Mouse (Mus musculus): ENCODE measurements at regions not wholly inside any gene's neighbourhood (a gene's known extent, or its start where the extent isn't known, plus 50 kb on each side); places are given as distances from the start of the nearest gene placed in this dataset.

- H3K4me2 ChIP-seq (ENCODE audit: low read depth), result no peak overlapping the region
- H3K27me3 ChIP-seq (ENCODE audit: control insufficient read depth, insufficient read depth, insufficient read length), result no peaks in the 10 kb centered on the region
- no peaks in the 10 kb centered on the region for H3K36me3 ChIP-seq (ENCODE audit: control insufficient read depth, insufficient read depth)
- no peak overlapping the region for H3ac ChIP-seq (ENCODE audit: control insufficient read depth, insufficient read length)
- H3K4me3 ChIP-seq, result no peak overlapping the region
- no peaks in the 10 kb centered on the region for H3K79me2 ChIP-seq (ENCODE audit: control insufficient read depth, insufficient read depth)
- TF ChIP-seq CEBPB (IDR thresholded peaks at IDR 0.05; ENCODE audit: insufficient read depth, poor library complexity, severe bottlenecking) (no peak), TCF12 (IDR thresholded peaks at IDR 0.05; ENCODE audit: insufficient read depth, poor library complexity, severe bottlenecking) (no peak), MAX (IDR thresholded peaks at IDR 0.05; ENCODE audit: low read depth) (no peak), E2F4 (IDR thresholded peaks at IDR 0.05; ENCODE audit: insufficient read depth) (no peak), USF1 (IDR thresholded peaks at IDR 0.05; ENCODE audit: low read depth) (no peak), SRF (IDR thresholded peaks at IDR 0.05; ENCODE audit: control insufficient read depth, insufficient read length, low read depth) (no peak), REST (IDR thresholded peaks at IDR 0.05; ENCODE audit: insufficient read depth, insufficient read length) (no peak), POLR2A (IDR thresholded peaks at IDR 0.05; ENCODE audit: insufficient read length, low read depth) (no peak), POLR2AphosphoS2 (IDR thresholded peaks at IDR 0.05; ENCODE audit: insufficient read length, low read depth) (no peak), MYOD1 (IDR thresholded peaks at IDR 0.05; ENCODE audit: control insufficient read depth in 1 of 3, insufficient read length in 2 of 3, low read depth in 2 of 3) (peak in 2 of 3 experiments; percentile 21 to 72), MYOG (IDR thresholded peaks at IDR 0.05; ENCODE audit: control insufficient read depth in 1 of 3, insufficient read depth in 1 of 3, insufficient read length in 2 of 3, low read depth in 2 of 3) (peak in 1 of 3 experiments; percentile 35)
Measured at GRCm38 (mm10) chr10:23580230-23580629, 206.8 kb downstream of the Rps12 start.

DNA sequence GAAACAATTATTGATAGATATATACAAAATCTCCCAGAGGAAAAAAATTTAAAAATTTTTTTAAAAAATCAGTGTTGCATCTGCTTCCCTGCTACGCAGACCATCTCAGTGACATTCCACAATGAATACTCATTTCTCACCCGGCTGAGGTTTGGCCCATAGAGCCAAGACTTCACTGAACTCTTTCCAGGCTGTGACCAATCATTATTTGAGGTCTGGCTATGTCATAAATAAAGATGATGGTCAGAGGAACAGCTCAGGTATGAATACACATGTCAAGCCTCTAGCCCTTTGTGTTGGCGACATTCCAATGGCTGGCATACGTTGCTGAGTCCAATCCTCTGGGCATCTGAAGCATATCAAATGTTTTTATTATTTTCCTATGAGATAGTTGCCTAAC lies 216.1 kb downstream of the Rps12 start:
- TF ChIP-seq CEBPB (IDR thresholded peaks at IDR 0.05; ENCODE audit: insufficient read depth, poor library complexity, severe bottlenecking) (0 out of 2 replicates have a peak, but pooled peaks have one; percentile 2), SRF (IDR thresholded peaks at IDR 0.05; ENCODE audit: control insufficient read depth, insufficient read length, low read depth) (no peak)
- Histone ChIP-seq H3K79me2 (ENCODE audit: control insufficient read depth, insufficient read depth) (no peaks in the 10 kb centered on the region), H3K27me3 (ENCODE audit: control insufficient read depth, insufficient read depth, insufficient read length) (no peaks in the 10 kb centered on the region), H3K4me2 (ENCODE audit: low read depth) (peak overlapping the region; percentile 25), H3K4me3 (no peak overlapping the region), H3ac (ENCODE audit: control insufficient read depth, insufficient read length) (no peak overlapping the region), H3K36me3 (ENCODE audit: control insufficient read depth, insufficient read depth) (no peaks in the 10 kb centered on the region)

GRCm38 (mm10) chr10:23569386-23569785 lies 217.7 kb downstream of the Rps12 start:
- Histone ChIP-seq H3K4me3 (no peak overlapping the region), H3K4me2 (ENCODE audit: low read depth) (peak overlapping the region; percentile 19), H3K36me3 (ENCODE audit: control insufficient read depth, insufficient read depth) (no peaks in the 10 kb centered on the region), H3K27me3 (ENCODE audit: control insufficient read depth, insufficient read depth, insufficient read length) (no peaks in the 10 kb centered on the region), H3K79me2 (ENCODE audit: control insufficient read depth, insufficient read depth) (no peaks in the 10 kb centered on the region), H3ac (ENCODE audit: control insufficient read depth, insufficient read length) (no peak overlapping the region)
- no peak for TF ChIP-seq MYOG (IDR thresholded peaks at IDR 0.05; ENCODE audit: control insufficient read depth in 1 of 3, insufficient read depth in 1 of 3, insufficient read length in 2 of 3, low read depth in 2 of 3)
- no peak for TF ChIP-seq REST (IDR thresholded peaks at IDR 0.05; ENCODE audit: insufficient read depth, insufficient read length)
- TF ChIP-seq POLR2A (IDR thresholded peaks at IDR 0.05; ENCODE audit: insufficient read length, low read depth), result no peak
- TF ChIP-seq E2F4 (IDR thresholded peaks at IDR 0.05; ENCODE audit: insufficient read depth), result no peak
- TF ChIP-seq CEBPB (IDR thresholded peaks at IDR 0.05; ENCODE audit: insufficient read depth, poor library complexity, severe bottlenecking), result no peak
- no peak for TF ChIP-seq USF1 (IDR thresholded peaks at IDR 0.05; ENCODE audit: low read depth)
- no peak for TF ChIP-seq POLR2AphosphoS2 (IDR thresholded peaks at IDR 0.05; ENCODE audit: insufficient read length, low read depth)
- no peak for TF ChIP-seq MAX (IDR thresholded peaks at IDR 0.05; ENCODE audit: low read depth)
- TF ChIP-seq TCF12 (IDR thresholded peaks at IDR 0.05; ENCODE audit: insufficient read depth, poor library complexity, severe bottlenecking), result no peak
- no peak for TF ChIP-seq MYOD1 (IDR thresholded peaks at IDR 0.05; ENCODE audit: control insufficient read depth in 1 of 3, insufficient read length in 2 of 3, low read depth in 2 of 3)
- TF ChIP-seq TCF3 (IDR thresholded peaks at IDR 0.05; ENCODE audit: insufficient read length, low read depth), result no peak
- no peak for TF ChIP-seq SRF (IDR thresholded peaks at IDR 0.05; ENCODE audit: control insufficient read depth, insufficient read length, low read depth)

GRCm38 (mm10) chr10:23562273-23562885 lies 211.8 kb upstream of the Eya4 start:
- TF ChIP-seq MYOG (IDR thresholded peaks at IDR 0.05; ENCODE audit: control insufficient read depth in 1 of 3, insufficient read depth in 1 of 3, insufficient read length in 2 of 3, low read depth in 2 of 3), result no peak
- no peak for TF ChIP-seq MYOD1 (IDR thresholded peaks at IDR 0.05; ENCODE audit: control insufficient read depth in 1 of 3, insufficient read length in 2 of 3, low read depth in 2 of 3)
- no peak for TF ChIP-seq POLR2AphosphoS2 (IDR thresholded peaks at IDR 0.05; ENCODE audit: insufficient read length, low read depth)
- TF ChIP-seq CEBPB (IDR thresholded peaks at IDR 0.05; ENCODE audit: insufficient read depth, poor library complexity, severe bottlenecking), result no peak
- no peak for TF ChIP-seq E2F4 (IDR thresholded peaks at IDR 0.05; ENCODE audit: insufficient read depth)
- no peak for TF ChIP-seq TCF12 (IDR thresholded peaks at IDR 0.05; ENCODE audit: insufficient read depth, poor library complexity, severe bottlenecking)
- no peak for TF ChIP-seq MAX (IDR thresholded peaks at IDR 0.05; ENCODE audit: low read depth)
- no peak for TF ChIP-seq USF1 (IDR thresholded peaks at IDR 0.05; ENCODE audit: low read depth)
- TF ChIP-seq SRF (IDR thresholded peaks at IDR 0.05; ENCODE audit: control insufficient read depth, insufficient read length, low read depth), result no peak
- TF ChIP-seq REST (IDR thresholded peaks at IDR 0.05; ENCODE audit: insufficient read depth, insufficient read length), result no peak
- no peak for TF ChIP-seq POLR2A (IDR thresholded peaks at IDR 0.05; ENCODE audit: insufficient read length, low read depth)
- TF ChIP-seq TCF3 (IDR thresholded peaks at IDR 0.05; ENCODE audit: insufficient read length, low read depth), result no peak
- H3K36me3 ChIP-seq (ENCODE audit: control insufficient read depth, insufficient read depth), result no peaks in the 10 kb centered on the region
- H3K27me3 ChIP-seq (ENCODE audit: control insufficient read depth, insufficient read depth, insufficient read length), result no peaks in the 10 kb centered on the region
- no peak overlapping the region for H3K4me3 ChIP-seq
- H3K4me2 ChIP-seq (ENCODE audit: low read depth), result no peak overlapping the region
- H3K79me2 ChIP-seq (ENCODE audit: control insufficient read depth, insufficient read depth), result no peaks in the 10 kb centered on the region
- H3ac ChIP-seq (ENCODE audit: control insufficient read depth, insufficient read length), result no peak overlapping the region

Data from myocyte (in vitro differentiated cells).